Mouse (Mus musculus): ENCODE measurements around the gene Cmtm1. TPM values are rescaled to one million over a fixed set of nuclear protein-coding genes. Genes with fewer than 3 reads are reported as not detected.
A peak's percentile ranks its signal among the peaks of the same experiment; 100 is the strongest.
"Not testable (repeated sequence)": the region's sequence is repeated elsewhere in the genome, so short reads cannot be mapped to it uniquely, and the experiment has no call there.

The Cmtm1 gene
- total RNA-seq, 4 experiments from 2014 or later: not detected

DNA sequence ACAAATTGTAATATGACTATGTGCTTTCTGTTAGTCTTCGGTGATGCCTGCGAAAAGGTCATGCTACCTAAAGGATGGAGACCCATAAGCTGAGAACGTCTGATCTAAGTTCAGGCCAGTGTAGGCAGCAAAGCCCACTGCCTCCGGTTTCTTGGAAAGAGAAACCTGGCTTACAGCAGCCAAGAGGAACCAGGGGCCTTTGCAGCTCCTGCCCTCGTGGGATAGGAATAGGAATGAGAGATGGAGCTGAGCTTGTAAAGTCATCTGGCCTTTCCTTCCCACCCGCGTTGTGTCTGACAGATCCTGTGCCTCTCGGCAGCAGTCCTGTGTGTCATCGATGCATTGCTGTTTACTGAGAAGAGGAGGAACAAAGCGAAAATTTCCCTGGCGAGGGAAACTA, 11.3 kb upstream of the Cmtm1 start, which contains the start of gene Gm11020:
Gene Gm11020, plus strand, starts transcription at position 301 of the 400 bp plus-strand sequence.
- DNase-seq (ENCODE audit: low spot score in 2 of 2): not testable (repeated sequence)

DNA sequence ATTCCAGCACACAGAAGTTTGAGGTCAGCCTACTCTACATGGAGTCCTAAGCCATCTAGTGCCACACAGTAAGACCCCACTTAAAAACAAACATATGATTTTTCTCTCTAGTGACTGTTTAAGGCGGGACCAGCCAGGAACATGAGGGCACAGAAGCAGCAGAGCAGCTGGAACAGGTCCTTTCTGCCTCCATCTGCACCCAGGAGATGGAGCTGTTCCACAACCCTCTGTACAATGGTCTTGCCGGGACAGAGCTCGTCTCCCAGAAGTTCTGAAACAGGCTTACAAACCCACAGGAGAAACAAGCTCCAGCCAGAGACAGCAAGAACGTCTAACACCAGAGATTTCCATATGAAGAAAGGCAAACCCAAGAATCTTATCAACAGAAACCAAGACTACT, 3.4 kb upstream of the Cmtm1 start:
- DNase-seq (ENCODE audit: low spot score in 2 of 2): no peak

DNA sequence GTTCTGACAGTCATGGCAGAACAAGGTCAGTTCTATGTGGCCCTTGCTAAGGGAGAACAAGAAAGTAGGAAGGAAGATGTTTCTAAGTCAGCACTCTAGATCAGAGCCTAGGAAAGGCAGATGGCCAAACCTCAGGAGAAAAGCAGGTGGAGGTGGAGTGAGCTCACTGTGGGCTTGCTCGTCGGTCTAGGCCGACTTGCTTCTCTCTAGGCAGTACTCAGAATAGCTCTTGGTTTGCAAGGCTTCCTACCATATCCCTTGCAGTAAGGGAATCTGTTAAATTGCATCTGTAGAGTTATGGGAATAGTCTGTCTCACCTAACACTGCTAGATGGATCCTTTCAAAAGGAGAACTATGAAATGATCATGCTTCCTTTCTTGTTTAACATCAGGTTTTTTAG, 2.1 kb upstream of the Cmtm1 start:
- DNase-seq (ENCODE audit: low spot score in 2 of 2): not testable (repeated sequence)

DNA sequence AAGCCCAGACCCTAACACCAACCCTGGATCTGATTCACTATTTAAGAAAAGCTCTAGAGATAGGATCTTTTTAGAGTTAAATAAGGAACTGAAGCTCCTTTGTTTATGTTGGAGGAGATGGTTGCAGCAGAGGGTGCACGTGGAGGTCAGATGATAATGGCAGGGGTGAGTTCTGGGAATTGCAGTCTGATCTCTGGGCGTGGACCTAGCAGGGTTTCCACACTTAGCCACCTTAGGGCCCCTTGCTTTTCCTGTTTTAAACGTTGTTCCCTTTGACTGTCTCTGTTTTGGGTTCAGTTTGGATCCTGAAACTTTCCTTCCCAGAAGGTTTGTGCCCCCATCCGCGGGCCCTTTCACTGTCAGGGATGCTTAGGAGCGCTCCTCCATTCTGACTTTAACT, 1.6 kb downstream of the Cmtm1 start:
- not testable (repeated sequence) for DNase-seq (ENCODE audit: low spot score in 2 of 2)

DNA sequence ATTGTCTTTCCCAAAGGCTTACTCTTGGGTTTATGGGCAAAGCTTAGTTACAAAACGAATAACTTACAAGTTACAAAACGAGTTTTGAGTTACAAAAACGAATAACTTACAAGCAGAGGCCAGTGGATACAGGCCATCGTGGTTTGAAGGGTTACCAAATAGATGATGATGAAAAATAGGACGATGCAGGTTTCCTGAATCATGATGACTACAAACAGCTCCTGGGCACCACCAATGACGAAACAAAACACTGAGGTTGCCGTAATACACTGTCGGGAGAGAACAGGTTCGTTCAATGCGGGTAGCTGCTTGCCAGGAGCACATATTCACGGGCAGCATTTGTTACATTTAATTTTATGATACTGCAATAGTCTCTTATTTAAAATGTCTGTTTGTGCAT, 5.0 kb downstream of the Cmtm1 start:
- no peak for DNase-seq (ENCODE audit: low spot score in 2 of 2)

DNA sequence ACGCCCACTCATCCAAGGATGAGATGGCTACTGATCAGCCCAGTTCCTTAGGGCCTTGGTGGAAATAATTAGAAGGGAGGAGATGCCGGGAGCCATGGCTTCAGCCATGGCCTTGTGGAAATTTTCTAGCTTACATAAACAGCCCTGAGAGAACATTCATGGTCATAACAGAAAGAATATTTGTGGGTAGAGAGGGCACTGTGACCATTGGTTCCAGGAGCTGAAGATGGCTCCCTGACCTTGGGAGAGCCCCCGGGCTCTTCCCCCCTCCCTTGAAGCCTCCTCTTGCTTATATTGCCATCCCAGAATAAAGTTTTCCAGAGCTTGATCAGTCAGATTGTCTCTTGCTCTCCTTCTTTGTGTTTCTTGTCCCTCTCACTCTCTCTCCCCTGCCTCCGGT, 7.4 kb downstream of the Cmtm1 start:
- DNase-seq (ENCODE audit: low spot score in 2 of 2): not testable (repeated sequence)

DNA sequence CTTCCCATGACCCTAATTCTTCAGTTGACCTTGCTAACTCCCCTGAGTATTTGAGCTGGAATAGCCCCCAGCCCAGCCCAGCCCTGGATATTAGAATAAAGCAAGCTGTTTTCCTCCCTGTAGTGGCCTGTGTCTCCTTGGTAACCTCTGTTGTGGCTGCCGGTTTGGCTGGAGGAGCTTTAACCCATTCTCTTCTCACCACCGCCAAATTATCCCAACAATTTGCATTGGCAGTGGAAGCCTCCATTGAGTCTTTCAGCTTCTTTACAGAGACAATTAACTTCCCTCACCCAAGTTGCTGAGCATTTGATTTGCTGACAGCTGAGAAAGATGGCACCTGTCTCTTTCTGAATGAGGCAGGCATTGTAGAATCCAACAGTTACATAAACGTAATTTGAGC, 8.4 kb downstream of the Cmtm1 start:
- not testable (repeated sequence) for DNase-seq (ENCODE audit: low spot score in 2 of 2)

DNA sequence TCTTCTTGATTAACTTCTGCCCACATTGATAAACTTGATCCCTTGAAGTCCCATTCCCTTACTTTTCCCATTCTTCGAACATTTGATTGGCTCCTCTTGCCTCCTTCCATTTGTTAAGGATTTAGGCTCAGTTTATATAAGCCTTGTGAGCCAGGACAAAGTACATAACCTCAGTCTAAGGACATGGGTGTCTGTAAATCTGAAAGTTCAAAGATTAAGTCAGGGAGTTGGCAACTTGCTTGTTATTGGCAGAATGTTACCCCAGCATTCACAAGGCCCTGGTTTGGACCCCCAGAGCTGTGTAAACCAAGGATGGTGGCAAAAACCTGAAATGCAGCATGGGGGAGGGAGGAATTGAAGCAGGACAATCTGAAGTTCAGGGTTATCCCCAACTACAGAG, 15.5 kb downstream of the Cmtm1 start:
- no peak for DNase-seq (ENCODE audit: low spot score in 2 of 2)

DNA sequence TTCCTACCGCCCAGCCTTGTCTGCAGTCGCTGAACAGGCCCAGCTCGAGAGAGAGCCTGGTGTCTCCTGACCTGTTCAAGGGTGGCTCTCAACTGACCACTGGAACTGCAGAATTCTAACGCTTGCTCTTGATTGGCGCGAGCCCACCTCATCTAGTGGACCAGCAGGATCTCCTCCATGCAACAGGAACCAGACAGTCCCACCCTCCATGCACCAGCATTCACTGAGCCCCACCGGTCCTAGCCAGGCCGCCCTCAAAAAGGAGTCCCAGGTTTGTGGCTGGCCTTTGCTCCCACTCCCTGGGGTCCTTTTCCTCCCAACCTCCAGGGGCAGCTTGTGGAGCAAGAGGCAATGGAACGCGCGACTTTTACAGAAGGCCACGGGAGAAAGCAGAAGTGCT, 16.9 kb downstream of the Cmtm1 start, which contains the start of gene Cmtm2a:
Gene Cmtm2a, minus strand, starts transcription at position 101 of the 400 bp plus-strand sequence.
- DNase-seq (ENCODE audit: low spot score in 2 of 2): not testable (repeated sequence)

DNA sequence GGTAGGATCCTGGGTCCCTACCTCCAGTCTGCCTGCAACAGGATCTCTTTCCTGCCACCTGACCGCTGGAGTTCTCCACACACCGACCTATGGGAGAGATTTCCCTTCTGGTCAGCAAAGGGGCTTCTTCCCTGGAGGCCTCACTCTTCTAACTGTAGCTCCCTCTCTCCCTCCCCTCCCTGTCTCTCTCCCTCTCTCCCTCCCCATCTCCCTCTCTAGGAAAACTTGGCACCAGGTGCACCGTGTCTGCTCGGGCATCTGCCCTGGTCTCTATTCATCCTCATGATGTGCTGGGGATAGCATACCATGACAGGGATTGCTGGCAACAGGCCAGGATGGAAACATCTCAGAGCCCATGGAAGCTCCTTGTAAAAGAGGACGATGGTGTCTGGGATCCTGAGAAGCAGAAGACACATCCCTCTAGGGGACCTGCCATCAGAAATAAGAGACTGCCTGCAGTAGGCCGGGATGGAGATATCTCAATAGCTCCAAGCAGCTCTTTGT, 41.0 kb downstream of the Cmtm1 start:
- no peak for DNase-seq (ENCODE audit: low spot score in 2 of 2)

DNA sequence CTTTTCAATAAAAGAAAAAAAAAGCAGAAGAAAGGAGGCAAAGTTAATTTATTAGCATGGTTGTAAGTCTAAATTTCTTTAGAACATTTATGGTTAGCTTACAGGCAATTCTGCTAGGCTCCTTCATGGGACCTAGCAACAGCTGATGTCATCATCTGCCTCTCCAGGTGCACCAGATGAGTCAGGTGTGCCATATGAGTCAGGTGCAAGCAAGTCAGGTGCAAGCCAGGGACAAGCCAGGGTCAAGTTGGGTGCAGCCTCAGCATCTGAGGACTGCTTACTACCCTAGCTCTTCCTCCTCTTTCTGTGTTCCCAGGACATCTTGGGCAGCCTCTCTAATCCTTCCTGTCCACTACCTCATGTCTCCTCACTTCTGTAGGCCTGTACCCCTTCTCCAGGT, 41.6 kb downstream of the Cmtm1 start:
- DNase-seq (ENCODE audit: low spot score in 2 of 2): no peak

DNA sequence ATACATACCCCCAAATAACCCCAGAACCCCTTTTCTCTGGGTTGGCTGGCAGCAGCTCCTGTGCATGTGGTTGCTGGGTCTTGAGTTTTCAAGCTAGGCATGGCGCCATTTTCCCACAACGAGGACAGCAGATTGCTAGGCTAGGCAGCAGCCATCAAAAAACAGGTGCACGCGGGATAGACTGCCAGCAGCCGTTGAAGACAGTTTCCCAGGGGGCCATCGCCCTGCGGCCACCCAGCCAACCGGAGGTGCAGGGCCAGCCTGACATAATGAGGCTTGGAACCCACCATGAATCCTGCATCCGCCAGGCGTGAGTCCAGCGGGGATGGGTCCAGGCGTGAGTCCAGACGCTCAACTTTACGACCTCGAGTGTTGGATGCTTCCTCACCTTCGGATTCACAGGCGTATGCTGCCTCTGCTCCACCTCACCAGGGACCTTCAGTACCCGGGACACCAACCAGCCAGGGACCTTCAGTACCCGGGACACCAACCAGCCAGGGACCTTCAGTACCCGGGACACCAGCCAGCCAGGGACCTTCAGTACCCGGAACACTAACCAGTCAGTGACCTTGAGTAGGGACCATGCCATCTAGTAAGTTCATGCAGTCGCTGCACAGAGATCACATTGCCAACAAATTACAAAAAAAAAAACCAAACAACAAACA, 45.5 kb downstream of the Cmtm1 start:
- DNase-seq (ENCODE audit: low spot score in 2 of 2): not testable (repeated sequence)

DNA sequence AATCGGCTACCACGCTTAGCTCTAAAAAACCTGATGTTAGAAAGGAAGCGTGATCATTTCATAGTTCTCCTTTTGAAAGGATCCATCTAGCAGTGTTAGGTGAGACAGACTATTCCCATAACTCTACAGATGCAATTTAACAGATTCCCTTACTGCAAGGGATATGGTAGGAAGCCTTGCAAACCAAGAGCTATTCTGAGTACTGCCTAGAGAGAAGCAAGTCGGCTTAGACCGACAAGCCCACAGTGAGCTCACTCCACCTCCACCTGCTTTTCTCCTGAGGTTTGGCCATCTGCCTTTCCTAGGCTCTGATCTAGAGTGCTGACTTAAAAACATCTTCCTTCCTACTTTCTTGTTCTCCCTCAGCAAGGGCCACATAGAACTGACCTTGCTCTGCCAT, 48.1 kb downstream of the Cmtm1 start:
- DNase-seq (ENCODE audit: low spot score in 2 of 2): not testable (repeated sequence)

DNA sequence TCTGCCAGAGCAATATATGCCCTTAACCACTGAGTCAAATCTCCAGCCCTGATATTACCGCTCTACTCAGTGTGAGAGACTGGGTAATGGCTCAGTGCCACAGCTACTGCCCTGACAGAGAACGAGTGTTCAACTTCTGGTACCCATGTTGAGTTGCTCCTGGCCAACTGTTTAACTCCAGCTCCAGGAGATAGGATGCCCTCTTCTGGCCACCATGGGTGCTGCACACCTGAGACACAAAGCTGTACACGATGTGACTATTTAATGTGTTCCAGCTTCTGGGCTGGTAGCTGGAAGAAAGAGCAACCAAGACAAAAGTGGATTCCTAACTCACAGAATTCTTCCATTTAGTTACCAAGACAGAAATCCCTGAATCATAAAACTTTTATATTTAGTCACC, 56.9 kb downstream of the Cmtm1 start:
- no peak for DNase-seq (ENCODE audit: low spot score in 2 of 2)

DNA sequence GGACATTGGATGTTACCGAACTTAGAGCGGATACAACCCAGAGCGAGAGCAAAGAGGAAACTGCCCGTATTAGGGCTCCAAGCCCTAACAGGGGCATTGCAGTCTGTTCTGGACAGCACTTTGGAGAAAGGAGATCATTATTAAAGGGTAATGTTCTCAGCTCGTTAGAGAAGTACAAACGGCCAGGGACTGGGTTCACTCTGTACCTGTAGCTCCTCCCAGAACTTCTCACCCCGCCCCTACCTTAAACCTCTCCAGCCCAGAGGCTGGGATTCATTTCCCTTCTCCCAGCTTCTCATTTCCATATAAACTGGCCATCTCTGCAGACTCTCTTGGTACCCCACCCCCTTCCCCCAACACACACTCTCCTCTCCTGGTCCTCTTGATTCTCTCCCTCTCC, 58.5 kb downstream of the Cmtm1 start:
- no peak for DNase-seq (ENCODE audit: low spot score in 2 of 2)

DNA sequence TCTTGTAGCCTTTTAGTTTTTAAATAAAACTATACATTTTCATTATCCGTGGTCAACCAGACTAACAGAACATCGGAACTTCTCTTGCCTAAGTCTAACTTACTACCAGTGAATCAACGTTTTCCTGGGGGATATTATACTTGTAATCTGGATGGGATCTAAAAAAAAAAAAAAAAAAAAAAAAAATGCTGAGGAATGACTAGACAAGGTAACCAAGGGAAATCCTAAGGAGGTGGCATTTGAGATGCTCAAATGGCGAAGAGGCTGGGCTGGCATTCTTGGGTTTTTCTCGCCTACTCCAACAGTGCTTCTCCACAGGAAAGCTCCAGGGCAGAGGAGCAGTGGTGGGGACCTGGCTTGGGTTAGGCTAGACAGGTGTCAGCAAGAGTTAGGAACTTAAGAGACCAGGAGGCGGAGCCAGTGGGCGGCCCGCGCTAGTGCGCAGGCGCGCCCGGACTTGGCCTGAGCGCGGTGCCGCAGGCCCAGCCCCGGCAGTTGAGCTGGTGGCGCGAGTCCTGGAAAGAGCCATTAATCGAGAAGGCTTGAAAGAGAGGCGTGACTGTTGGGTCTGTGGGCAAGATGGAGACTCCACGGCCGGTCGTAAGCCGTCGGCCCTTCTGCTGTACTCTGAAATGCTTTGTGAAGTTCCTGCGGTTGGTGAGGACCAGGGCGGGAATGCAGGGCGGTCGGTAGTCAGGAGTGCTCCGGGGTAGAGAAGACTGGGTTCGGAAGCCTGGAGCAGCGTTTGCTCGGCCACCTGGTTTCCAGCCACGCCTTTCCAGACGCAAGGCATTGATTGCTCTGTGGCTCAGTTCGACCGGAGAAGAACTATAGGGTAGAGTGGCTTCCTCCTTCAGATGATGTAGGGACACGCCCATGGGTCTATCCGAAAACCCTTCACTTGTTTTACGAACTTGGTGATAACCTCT, 59.2 kb downstream of the Cmtm1 start, which contains the start of gene Cklf:
Gene Cklf, plus strand, starts transcription at position 423 of the 929 bp plus-strand sequence.
- peak; percentile 62 for DNase-seq (ENCODE audit: low spot score in 2 of 2)

DNA sequence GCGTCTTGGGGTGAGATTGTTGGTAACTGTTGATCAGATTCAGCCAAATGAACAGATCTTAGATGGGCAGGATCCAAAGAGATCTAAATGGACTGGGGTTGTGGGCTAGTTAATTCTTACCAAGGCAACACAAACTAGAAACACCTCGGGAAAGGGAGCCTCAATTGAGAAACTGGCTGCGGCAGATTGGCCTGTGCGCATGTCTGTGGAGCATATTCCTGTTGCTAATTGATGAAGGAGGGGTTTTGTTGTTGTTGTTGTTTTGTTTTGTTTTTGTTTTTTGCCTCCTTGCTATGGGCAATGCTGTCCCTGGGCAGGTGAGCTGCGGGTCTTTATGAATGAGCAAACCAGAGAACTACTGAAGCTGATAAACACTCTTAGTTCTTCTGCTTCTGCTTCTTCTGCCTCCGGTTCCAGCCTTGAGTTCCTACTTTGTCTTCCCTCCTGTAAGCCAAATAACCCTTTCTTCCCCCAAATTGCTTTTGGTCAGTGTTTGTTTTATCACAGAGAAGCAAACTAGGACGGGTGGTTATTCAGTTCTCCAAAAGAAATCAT, 60.4 kb downstream of the Cmtm1 start:
- DNase-seq (ENCODE audit: low spot score in 2 of 2): no peak

DNA sequence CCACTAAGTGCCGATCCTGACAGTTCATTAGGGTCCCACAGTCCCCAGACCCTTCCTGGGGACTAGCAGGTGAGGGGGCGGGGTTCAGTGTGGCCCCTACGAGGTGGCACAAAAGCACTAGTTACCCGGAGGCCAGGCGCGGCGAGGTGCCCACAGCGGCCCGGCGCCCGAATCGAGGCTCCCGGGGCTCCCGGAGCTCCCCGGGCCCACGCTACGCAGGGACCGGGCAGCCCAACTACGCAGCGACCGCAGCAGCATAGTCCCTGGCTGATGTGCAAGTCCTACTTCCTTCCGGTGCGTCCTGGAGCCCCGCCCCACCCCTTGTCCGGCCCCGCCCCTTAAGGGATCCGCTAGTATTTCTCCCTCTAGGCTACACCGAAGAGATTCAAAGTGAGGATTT, 61.7 kb downstream of the Cmtm1 start, which contains the start of gene Tk2:
Gene Tk2, minus strand, starts transcription at position 283 of the 400 bp plus-strand sequence.
- peak; percentile 57 to 65 for DNase-seq (ENCODE audit: low spot score in 2 of 2)

DNA sequence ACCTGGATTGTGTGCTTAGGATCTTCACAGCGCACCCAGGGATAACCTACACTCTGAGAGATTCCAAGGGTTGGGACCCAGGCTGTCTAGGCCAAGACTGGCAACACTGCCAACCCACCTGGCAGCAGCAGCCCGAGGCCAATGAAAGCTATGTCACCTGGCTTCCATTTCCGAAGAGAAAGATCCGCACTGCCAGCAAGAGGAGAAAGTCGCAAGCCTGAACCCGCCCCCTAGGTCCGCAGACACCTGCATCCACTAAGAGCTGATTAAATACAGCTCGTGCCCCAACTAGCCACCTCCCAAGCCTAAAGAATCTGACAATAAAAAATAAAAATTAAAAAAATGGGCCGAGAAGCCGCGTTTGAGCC, 62.1 kb downstream of the Cmtm1 start:
- no peak for DNase-seq (ENCODE audit: low spot score in 2 of 2)

DNA sequence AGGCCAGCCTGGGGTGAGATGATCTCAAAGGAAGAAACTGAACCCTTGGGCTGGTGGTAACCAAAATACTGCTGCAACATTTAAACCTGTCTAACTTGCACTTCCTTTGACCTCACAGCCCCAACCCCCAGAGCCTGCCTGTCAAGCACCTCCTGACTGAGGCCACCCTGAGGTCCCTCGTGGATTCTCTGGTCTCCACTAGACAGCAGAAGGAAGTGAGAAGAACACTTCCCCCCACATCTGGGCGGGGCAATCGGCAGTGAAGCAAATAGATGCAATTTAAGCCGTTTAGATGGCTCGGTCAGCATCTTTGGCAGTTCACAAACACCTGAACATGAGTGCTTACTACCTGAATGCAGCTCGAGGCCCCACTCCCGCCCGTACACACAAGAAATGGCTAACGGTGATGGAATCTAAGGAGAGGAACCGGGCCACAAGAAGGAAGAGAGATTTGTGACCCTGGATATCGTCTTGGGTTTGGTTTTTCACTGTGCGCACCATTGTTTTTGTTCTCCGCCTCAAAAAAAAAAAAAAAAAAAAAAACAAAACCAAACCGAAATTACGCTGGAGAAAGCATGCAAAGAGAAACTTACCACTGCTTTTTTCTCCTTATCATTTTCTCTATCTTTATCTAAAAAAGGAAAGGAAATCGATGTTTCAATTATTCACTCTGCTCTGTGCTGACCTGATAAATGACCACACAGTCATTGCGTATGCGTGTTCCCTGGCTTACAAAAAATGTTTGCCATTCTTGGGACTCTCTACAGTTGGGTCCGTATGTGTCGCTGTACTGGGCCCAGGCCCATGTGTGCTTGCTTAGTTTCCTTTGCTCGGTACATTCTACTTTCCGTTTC, 62.7 kb downstream of the Cmtm1 start:
- DNase-seq (ENCODE audit: low spot score in 2 of 2): no peak

DNA sequence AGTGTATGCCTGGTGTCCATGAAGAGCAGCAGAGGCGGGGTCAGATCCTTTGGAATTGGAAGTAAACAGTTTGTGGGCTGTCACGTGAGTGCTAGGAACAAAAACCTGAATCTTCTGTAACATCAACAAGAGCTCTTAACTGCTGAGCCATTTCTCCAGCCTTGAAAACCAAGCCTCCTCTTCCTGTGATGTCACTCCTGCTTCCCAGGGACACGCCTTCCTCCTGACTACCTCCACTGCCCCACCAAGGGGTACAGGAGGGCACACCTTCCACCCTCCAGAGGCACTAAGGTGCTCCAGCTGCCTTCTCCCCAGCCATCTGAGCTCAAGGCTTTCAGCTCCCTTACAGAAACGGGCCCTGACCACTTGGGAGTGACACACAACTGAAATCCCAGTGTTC, 63.3 kb downstream of the Cmtm1 start:
- DNase-seq (ENCODE audit: low spot score in 2 of 2): no peak
